23 mouse cellular contexts compared by ENCODE assay signal in the genomic region with DNA sequence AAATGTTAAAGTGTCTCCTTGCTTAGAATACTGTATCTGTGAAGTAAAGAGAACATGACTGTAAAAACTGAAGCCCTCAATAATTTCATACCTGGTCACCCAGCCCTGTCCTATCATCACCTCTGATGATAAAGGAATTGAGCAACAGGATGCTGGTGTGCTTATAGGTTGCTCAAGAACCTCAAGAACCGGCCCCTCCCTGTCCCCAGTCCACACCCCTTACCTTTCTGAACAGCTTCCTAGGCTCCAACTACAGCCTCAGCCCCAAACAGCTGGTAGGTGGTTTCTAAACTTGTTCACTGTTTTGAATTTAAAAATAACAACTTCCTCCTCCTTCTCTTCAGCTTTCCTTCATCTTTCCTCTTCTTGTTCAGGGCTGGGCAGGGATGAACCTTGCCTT.
A peak's percentile ranks its signal among the peaks of the same experiment; 100 is the strongest.
DNase-seq lines count a peak whose midpoint lies in the region; ATAC-seq and TF ChIP-seq lines count a peak whose summit lies in the region.
"Had no signal": no experiment of that assay in that cellular context is flagged by ENCODE, and none has a peak within 500 bp of the region (broad histone marks: within the 10 kb centered on the region; RNA-seq: fewer than 3 reads in every experiment).

No protein-coding gene starts in this region.

- no peak for TF ChIP-seq CTCF in heart, adult 2 months (IDR thresholded peaks at IDR 0.05)

- DNase-seq in heart, adult 11 months = peak; percentile 34
- DNase-seq in heart, adult 2 months = no peak
- DNase-seq in brain, adult 2 months (ENCODE audit: low read depth, low spot score) = peak; percentile 43
- DNase-seq in midbrain, embryonic 10.5 days (ENCODE audit: low spot score) = no peak
- DNase-seq: adrenal gland, adult 8-10 months; adrenal gland, postnatal 14 days; adrenal gland, postnatal 36 days; cerebellum, adult 11 months; cerebellum, adult 18-20 months; cerebellum, adult 8-10 months; cerebellum, adult 9-11 months; cerebellum, postnatal 14 days; cerebellum, postnatal 36 days; embryo, embryonic 11 days had no signal

- no peak overlapping the region for H3K27ac ChIP-seq in heart, adult 2 months
- H3K27ac ChIP-seq in midbrain, embryonic 10.5 days (replicated peaks) = no peak overlapping the region
- H3K27ac ChIP-seq: embryonic facial prominence, embryonic 13.5 days; embryonic facial prominence, embryonic 15.5 days; forebrain, embryonic 10.5 days; forebrain, embryonic 12.5 days had no signal

- ATAC-seq in megakaryocyte, adult 5-6 weeks (ENCODE audit: poor library complexity, severe bottlenecking) = peak; percentile 59
- ATAC-seq: activated CD4-positive, CD25-positive, alpha-beta regulatory T cell, adult 4 months; forebrain, embryonic 14.5 days; forebrain, embryonic 16.5 days had no signal

- 63% methylated on average over 1 of the region's 1 CpGs for WGBS in heart, adult 2 months
- 87% methylated on average over 1 of the region's 1 CpGs for WGBS in midbrain, embryonic 10.5 days

- no peak overlapping the region for H3K4me3 ChIP-seq in heart, adult 2 months
- no peak overlapping the region for H3K4me3 ChIP-seq in midbrain, embryonic 10.5 days
- H3K4me3 ChIP-seq: embryonic facial prominence, embryonic 13.5 days; embryonic facial prominence, embryonic 15.5 days; erythroblast, embryonic 14.5 days; forebrain, embryonic 10.5 days; forebrain, embryonic 12.5 days had no signal

- no peaks in the 10 kb centered on the region for H3K36me3 ChIP-seq in heart, adult 2 months (ENCODE audit: control insufficient read depth, insufficient read depth, low read length)
- H3K36me3 ChIP-seq in midbrain, embryonic 10.5 days = no peaks in the 10 kb centered on the region
- H3K36me3 ChIP-seq: embryonic facial prominence, embryonic 13.5 days; embryonic facial prominence, embryonic 15.5 days; forebrain, embryonic 10.5 days; forebrain, embryonic 12.5 days had no signal

- H3K9me3 ChIP-seq in midbrain, embryonic 10.5 days (replicated peaks) = no peaks in the 10 kb centered on the region
- H3K9me3 ChIP-seq: embryonic facial prominence, embryonic 13.5 days; embryonic facial prominence, embryonic 15.5 days; forebrain, embryonic 10.5 days; forebrain, embryonic 12.5 days had no signal

- TF ChIP-seq EP300 in heart, adult 2 months (IDR thresholded peaks at IDR 0.05; ENCODE audit: insufficient read depth, low read depth, low read length) = no peak

- intact Hi-C loops in heart, adult 2 months (cut with DNase I) = no loop called here

- no peak overlapping the region for H3K9ac ChIP-seq in heart, adult 2 months (ENCODE audit: low read depth, low read length)
- H3K9ac ChIP-seq: embryonic facial prominence, embryonic 13.5 days; embryonic facial prominence, embryonic 15.5 days; forebrain, embryonic 12.5 days had no signal

- H3K4me1 ChIP-seq in heart, adult 2 months (ENCODE audit: control insufficient read depth, insufficient read depth, low read length) = no peaks in the 10 kb centered on the region
- H3K4me1 ChIP-seq in midbrain, embryonic 10.5 days = no peaks in the 10 kb centered on the region
- H3K4me1 ChIP-seq: embryonic facial prominence, embryonic 13.5 days; embryonic facial prominence, embryonic 15.5 days; forebrain, embryonic 10.5 days; forebrain, embryonic 12.5 days had no signal

- no peaks in the 10 kb centered on the region for H3K27me3 ChIP-seq in heart, adult 2 months (ENCODE audit: control insufficient read depth, insufficient read depth, low read length)
- no peaks in the 10 kb centered on the region for H3K27me3 ChIP-seq in midbrain, embryonic 10.5 days (ENCODE audit: low read depth, poor library complexity, severe bottlenecking)
- H3K27me3 ChIP-seq: embryonic facial prominence, embryonic 13.5 days; embryonic facial prominence, embryonic 15.5 days; forebrain, embryonic 12.5 days had no signal

- no peak for TF ChIP-seq POLR2A in heart, adult 2 months (IDR thresholded peaks at IDR 0.05; ENCODE audit: insufficient read depth, low read depth, low read length)

- no peaks in the 10 kb centered on the region for H3K79me2 ChIP-seq in heart, adult 2 months (replicated peaks; ENCODE audit: control insufficient read depth, insufficient read depth, low read length)

Comparison
In these comparisons a context has a peak if more than half of its experiments do, and no peak if none do; other contexts are left out.
1. DNase-seq: peak in heart, adult 11 months (single experiment) and brain, adult 2 months (single experiment); none in heart, adult 2 months (0 of 2) and midbrain, embryonic 10.5 days (single experiment).